Mouse (Mus musculus) yolk sac, embryonic 10.5 days (tissue): Measurements from ENCODE around the gene 1700019D03Rik.

Experiments
- DNase-seq: peaks from one replicate; pipeline ENCODE4 v3.0.0-alpha.2; 2017; ENCODE audit warnings: low spot score

The 1700019D03Rik gene

GRCm38 (mm10) chr1:53020079-53020478, at the start of gene 1700019D03Rik:
Gene 1700019D03Rik, minus strand, starts transcription at chr1:53020179.
- DNase-seq, result no peak

- no peak for DNase-seq
These were observed 43.9 kb upstream of the 1700019D03Rik start for GRCm38 (mm10) chr1:53063921-53064320.

- DNase-seq, result no peak
These were observed 42.1 kb upstream of the 1700019D03Rik start for GRCm38 (mm10) chr1:53061871-53062608.

GRCm38 (mm10) chr1:53061340-53061739, 41.4 kb upstream of the 1700019D03Rik start, which contains the start of gene Mstn:
Gene Mstn, plus strand, starts transcription at chr1:53061640.
- DNase-seq, result no peak

GRCm38 (mm10) chr1:53060499-53060898, 40.5 kb upstream of the 1700019D03Rik start:
- DNase-seq, result no peak

- peak; percentile 66 for DNase-seq
These were observed 39.1 kb upstream of the 1700019D03Rik start for GRCm38 (mm10) chr1:53059106-53059505.

GRCm38 (mm10) chr1:53053087-53054022, 33.4 kb upstream of the 1700019D03Rik start:
- DNase-seq, result no peak

- DNase-seq, result no peak
These were observed 29.9 kb upstream of the 1700019D03Rik start for GRCm38 (mm10) chr1:53049763-53050427.

GRCm38 (mm10) chr1:53037443-53037871, 17.5 kb upstream of the 1700019D03Rik start:
- DNase-seq, result no peak

GRCm38 (mm10) chr1:53032550-53032949, 12.6 kb upstream of the 1700019D03Rik start:
- DNase-seq, result no peak

GRCm38 (mm10) chr1:53018746-53019505, 1.1 kb downstream of the 1700019D03Rik start:
- DNase-seq, result no peak

- DNase-seq, result no peak
These were observed 4.4 kb downstream of the 1700019D03Rik start for GRCm38 (mm10) chr1:53015606-53016005.

- DNase-seq, result no peak
These were observed 5.3 kb downstream of the 1700019D03Rik start for GRCm38 (mm10) chr1:53014716-53015115.

- no peak for DNase-seq
These were observed 33.3 kb downstream of the 1700019D03Rik start for GRCm38 (mm10) chr1:52986692-52987091.

GRCm38 (mm10) chr1:52973198-52973597, 46.8 kb downstream of the 1700019D03Rik start:
- DNase-seq, result no peak

- DNase-seq, result no peak
These were observed 48.0 kb downstream of the 1700019D03Rik start for GRCm38 (mm10) chr1:52971881-52972503.

GRCm38 (mm10) chr1:52964581-52964980, 55.4 kb downstream of the 1700019D03Rik start:
- DNase-seq, result no peak

- no peak for DNase-seq
These were observed 56.9 kb downstream of the 1700019D03Rik start for GRCm38 (mm10) chr1:52963097-52963496.

- DNase-seq, result no peak
These were observed 59.8 kb downstream of the 1700019D03Rik start for GRCm38 (mm10) chr1:52960191-52960590.

GRCm38 (mm10) chr1:52956746-52957145, 63.2 kb downstream of the 1700019D03Rik start:
- no peak for DNase-seq

- DNase-seq, result no peak
These were observed 64.9 kb downstream of the 1700019D03Rik start for GRCm38 (mm10) chr1:52955102-52955501.
